Mouse (Mus musculus): ENCODE results near the gene A830018L16Rik.
"Not testable (repeated sequence)": the region's sequence is repeated elsewhere in the genome, so short reads cannot be mapped to it uniquely, and the experiment has no call there.

Gene A830018L16Rik

DNA sequence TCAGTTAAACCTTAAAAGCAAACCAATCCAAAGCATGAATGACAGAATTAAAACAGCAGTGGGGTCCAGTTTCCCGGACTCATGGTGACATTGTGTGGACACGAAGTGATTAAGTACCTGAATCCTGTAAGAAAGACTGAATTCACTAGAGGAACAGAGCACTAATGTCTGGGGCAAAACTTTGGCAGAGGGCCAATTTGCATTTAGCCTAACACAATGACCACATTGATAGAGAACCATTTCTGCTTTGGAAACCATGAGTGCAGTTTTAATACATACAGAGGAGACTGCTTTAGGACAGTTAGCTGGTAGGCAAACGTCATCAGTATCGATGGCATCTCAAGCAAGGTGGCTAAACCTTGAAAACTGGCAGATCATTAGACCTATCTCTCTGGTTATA is 586.7 kb downstream of the A830018L16Rik start:
- no peak for DNase-seq (ENCODE audit: low spot score)

DNA sequence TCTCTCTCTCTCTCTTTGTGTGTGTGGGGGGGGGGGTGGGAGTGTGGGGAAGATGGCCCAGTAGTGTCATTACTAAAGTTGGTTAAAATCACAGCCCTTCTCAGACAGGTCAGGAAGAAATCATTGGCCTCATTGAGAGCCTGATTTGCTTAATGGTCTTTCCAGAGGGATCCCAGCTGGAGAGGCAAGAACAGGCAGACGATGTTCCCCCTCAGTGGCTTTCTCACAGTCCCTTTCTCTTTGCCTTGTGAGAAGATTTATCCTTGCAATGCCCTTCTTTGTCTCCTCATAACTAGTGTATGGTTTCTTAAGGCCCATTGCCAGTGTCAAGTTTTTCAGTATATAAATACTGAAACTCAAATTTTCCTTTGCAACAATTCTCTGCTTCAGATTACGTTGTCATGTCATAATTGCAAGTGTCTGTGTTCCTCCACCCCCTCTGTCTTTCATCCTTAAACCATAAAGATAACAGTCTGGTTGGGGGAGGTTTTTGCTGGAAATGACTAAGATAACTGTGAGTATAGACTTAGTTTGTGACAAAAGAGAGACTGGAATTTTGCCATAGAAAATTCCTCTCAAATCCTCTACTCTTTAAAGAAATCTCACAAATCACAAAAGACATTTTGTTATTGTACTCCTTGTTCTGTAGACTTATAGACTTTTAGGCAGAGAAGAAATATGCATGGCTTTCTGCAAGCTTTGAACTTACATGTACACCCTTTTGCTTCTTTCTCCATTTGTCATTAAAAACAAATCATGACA is 595.1 kb downstream of the A830018L16Rik start:
- no peak for DNase-seq (ENCODE audit: low spot score)

GRCm38 (mm10) chr1:12009551-12009846 is 595.6 kb downstream of the A830018L16Rik start:
- no peak for DNase-seq (ENCODE audit: low spot score)

DNA sequence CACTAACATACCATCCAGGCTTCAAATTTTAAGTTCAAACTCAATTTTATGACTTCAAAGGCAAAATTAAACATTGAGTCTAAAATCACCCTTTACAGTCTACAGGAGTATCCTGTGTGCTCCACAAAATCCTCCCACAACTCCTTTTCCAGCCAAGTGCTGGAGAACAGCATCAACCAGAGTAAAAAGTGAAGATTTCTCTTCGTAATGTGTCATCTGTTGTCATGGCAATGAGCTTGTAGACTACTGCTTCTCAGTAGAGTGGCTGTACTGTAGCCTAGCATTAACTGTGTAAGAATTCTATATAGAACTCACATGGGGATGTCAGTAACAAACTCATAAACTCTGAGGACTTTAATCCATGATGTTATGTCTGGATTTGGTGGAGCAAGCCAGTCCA is 596.7 kb downstream of the A830018L16Rik start:
- DNase-seq (ENCODE audit: low spot score), result no peak

- DNase-seq (ENCODE audit: low spot score), result not testable (repeated sequence)
Observed at GRCm38 (mm10) chr1:12020646-12021045, 606.7 kb downstream of the A830018L16Rik start.
